Mouse (Mus musculus) spleen, adult 2 months (tissue): ENCODE measurements around the gene Gm49486.

ENCODE experiments used
- CTCF ChIP-seq: fragments of 200-500 bp; IDR thresholded peaks from 2 replicates; pipeline ENCODE4 v1.5.1; 2011; ENCODE audit warnings: mild to moderate bottlenecking, inconsistent platforms; ENCODE audit not compliant: insufficient read depth, insufficient read length, insufficient replicate concordance; ENCODE audit errors: extremely low read depth
- POLR2A ChIP-seq: fragments of 200-500 bp; IDR thresholded peaks from 2 replicates; pipeline ENCODE4 v1.6.1; 2011; ENCODE audit warnings: low read depth, low read length, inconsistent platforms

DNA sequence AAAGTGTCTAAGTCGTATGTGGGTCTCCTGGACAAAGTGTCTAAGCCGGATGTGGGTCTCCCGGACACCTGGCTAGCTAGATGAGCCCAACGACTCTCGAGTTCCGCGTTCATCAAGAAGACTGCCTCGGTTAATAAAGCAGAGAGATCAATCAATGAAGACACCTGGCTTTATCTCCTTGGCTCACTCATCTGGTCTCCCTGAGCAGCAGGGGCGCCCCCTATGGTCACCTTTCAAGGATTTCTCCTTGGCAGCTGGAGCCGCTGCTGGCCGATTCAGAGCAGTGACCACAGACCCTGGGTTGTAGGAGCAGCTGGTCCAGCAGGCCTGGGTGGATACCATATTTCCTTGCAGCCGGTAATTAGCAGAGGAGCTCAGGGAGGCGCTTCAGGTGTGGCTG, 33.2 kb downstream of the Gm49486 start:
- no peak for TF ChIP-seq POLR2A
- TF ChIP-seq CTCF, result no peak
